Mouse (Mus musculus) midbrain, embryonic 15.5 days (tissue): ENCODE data around the gene Dmap1. TPM values are rescaled to one million over a fixed set of nuclear protein-coding genes. Genes with fewer than 3 reads are reported as not detected.

ENCODE experiments used
- ATAC-seq: fragments of 200-750 bp; cut with Nextera tagmentation; replicated peaks from 2 replicates; pipeline ENCODE4 v1.8.0; 2017; ENCODE audit warnings: moderate TSS enrichment
- H3K27ac ChIP-seq: fragments of 300-500 bp; sonication (generic); 2 replicates; pipeline ENCODE4 v1.5.1; 2015; ENCODE audit warnings: mild to moderate bottlenecking, inconsistent platforms
- H3K27me3 ChIP-seq: fragments of 300-500 bp; sonication (generic); replicated peaks from 2 replicates; pipeline ENCODE4 v1.6.1; 2015; ENCODE audit warnings: inconsistent platforms
- H3K36me3 ChIP-seq: fragments of 300-500 bp; sonication (generic); replicated peaks from 2 replicates; pipeline ENCODE4 v1.6.1; 2015; ENCODE audit warnings: inconsistent platforms
- H3K4me1 ChIP-seq: fragments of 300-500 bp; sonication (generic); 2 replicates; pipeline ENCODE4 v1.6.1; 2015; ENCODE audit warnings: inconsistent platforms
- H3K4me2 ChIP-seq: fragments of 300-500 bp; sonication (generic); 2 replicates; pipeline ENCODE4 v1.6.1; 2015; ENCODE audit warnings: inconsistent platforms, mild to moderate bottlenecking, moderate library complexity
- H3K4me3 ChIP-seq: fragments of 300-500 bp; sonication (generic); 2 replicates; pipeline ENCODE4 v1.5.1; 2015; ENCODE audit warnings: mild to moderate bottlenecking, inconsistent platforms
- H3K9ac ChIP-seq: fragments of 300-500 bp; sonication (generic); 2 replicates; pipeline ENCODE4 v1.6.1; 2015; ENCODE audit warnings: mild to moderate bottlenecking, inconsistent platforms
- H3K9me3 ChIP-seq: fragments of 300-500 bp; sonication (generic); 2 replicates; pipeline ENCODE4 v1.6.1; 2016; ENCODE audit warnings: inconsistent platforms
- WGBS: fragments of 180-500 bp; shearing (Covaris S2); methylation state at CpG from one replicate; pipeline ENCODE4 v1.1.7; 2015; ENCODE audit warnings: mixed read lengths; 5-methylcytosine and 5-hydroxymethylcytosine counted together
- polyA plus RNA-seq: library from polyadenylated mRNA; unstranded; fragments of >200 nt; fragmentation: Nextera tagmentation; extraction: Ambion mirVana; gene quantifications from 2 replicates; pipeline ENCODE4 v1.2.1, GENCODE M21; 2015

Gene Dmap1
- polyA plus RNA-seq, 1 experiment from 2014 or later, result 84.8 TPM

DNA sequence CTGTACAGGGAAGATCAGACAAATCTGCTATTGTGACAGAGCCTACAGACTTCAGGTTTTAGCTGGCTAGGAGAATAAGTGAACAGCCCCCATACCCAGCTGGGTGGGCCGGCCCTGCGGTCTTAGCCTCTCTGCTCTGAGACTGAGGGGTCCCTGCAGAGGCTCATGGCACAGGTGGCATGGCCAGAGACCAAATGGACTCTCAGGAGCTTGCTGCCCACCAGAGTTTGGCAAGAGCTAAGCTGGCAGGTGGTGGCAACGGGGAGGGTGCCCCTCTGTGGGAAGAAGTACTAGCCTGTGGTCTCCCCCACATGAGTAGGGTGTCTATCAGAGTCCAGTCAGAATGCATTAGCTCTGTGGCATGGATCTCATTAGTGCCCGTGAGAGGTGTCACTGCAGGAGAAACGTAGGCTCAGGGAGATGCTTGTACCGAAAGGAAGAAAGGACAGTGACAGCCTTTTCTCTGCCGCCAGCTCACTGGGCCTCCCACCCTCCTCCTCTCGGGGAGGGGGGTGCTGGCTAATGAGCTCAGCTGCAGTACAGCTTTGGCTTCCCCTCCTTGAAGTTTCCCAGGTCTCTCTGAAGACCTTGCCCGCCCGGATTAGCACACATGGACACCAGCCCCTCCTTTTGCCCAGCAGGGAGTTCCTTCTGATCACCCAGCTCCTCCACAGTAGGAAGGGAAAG lies 27.9 kb downstream of the Dmap1 start:
- 14% methylated on average over 10 of the region's 10 CpGs for WGBS
- peaks cover 68% of the 10 kb centered on the region for H3K4me1 ChIP-seq
- no peaks in the 10 kb centered on the region for H3K27me3 ChIP-seq
- H3K36me3 ChIP-seq, result no peaks in the 10 kb centered on the region
- no peaks in the 10 kb centered on the region for H3K9me3 ChIP-seq
- ATAC-seq, result peak; percentile 34; the same call in 1 of the 2 replicates
- no peak overlapping the region for H3K4me2 ChIP-seq
- no peak overlapping the region for H3K9ac ChIP-seq
- peak overlapping the region; percentile 67 for H3K27ac ChIP-seq
- no peak overlapping the region for H3K4me3 ChIP-seq

DNA sequence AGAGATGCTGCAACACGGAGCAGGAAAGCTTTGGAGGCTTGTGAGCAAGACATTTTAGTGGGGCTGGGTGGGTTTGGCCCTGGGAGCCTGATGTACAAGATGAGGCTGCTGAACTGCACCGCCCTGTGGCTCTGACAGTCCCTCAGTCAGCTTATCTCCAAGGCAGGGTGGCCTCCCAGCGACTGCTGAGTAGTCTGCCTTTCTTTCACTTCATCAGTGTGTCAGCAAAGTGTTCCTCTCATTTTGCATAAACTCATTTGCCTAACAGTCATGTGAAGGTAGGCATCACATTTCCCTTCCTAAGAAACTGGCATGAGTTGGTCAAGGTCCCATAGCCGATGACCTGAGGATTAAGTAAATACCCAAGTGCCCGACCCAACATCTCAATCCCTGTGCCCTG lies 29.3 kb downstream of the Dmap1 start:
- Histone ChIP-seq H3K9me3 (no peaks in the 10 kb centered on the region), H3K27me3 (no peaks in the 10 kb centered on the region), H3K4me2 (no peak overlapping the region), H3K4me1 (peaks cover 71% of the 10 kb centered on the region), H3K9ac (no peak overlapping the region), H3K36me3 (no peaks in the 10 kb centered on the region), H3K27ac (no peak overlapping the region), H3K4me3 (no peak overlapping the region)
- WGBS, result 44% methylated on average over 5 of the region's 5 CpGs
- no peak for ATAC-seq

DNA sequence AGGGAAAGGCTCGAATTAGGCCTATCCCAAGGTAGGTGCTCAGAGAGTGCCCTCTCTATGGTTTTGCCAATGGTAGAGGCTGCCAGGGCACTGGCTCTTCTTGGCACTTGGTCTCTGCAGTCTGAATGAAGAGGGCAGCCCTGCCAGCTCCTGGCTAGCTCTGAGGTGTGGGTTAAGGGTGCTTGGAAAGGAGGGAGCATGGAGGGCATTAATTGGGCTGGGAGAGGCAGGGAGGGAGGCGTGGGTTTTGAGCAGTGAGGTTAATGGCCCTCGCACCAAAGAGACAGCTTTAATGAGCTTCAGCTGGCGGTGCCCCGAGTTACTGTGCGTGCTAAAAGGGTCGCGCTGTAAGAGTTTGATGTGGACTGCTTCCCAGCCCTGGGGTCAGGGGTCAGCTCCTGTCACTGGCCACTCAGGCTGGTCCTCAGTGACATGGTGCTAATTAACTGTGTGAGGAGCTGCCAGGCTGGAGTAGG lies 30.4 kb downstream of the Dmap1 start:
- WGBS, result 23% methylated on average over 8 of the region's 8 CpGs
- Histone ChIP-seq H3K4me2 (no peak overlapping the region), H3K9ac (no peak overlapping the region), H3K27me3 (no peaks in the 10 kb centered on the region), H3K4me3 (no peak overlapping the region), H3K4me1 (peaks cover 71% of the 10 kb centered on the region), H3K9me3 (no peaks in the 10 kb centered on the region), H3K27ac (no peak overlapping the region), H3K36me3 (no peaks in the 10 kb centered on the region)
- peak; percentile 13; the same call in 1 of the 2 replicates for ATAC-seq

DNA sequence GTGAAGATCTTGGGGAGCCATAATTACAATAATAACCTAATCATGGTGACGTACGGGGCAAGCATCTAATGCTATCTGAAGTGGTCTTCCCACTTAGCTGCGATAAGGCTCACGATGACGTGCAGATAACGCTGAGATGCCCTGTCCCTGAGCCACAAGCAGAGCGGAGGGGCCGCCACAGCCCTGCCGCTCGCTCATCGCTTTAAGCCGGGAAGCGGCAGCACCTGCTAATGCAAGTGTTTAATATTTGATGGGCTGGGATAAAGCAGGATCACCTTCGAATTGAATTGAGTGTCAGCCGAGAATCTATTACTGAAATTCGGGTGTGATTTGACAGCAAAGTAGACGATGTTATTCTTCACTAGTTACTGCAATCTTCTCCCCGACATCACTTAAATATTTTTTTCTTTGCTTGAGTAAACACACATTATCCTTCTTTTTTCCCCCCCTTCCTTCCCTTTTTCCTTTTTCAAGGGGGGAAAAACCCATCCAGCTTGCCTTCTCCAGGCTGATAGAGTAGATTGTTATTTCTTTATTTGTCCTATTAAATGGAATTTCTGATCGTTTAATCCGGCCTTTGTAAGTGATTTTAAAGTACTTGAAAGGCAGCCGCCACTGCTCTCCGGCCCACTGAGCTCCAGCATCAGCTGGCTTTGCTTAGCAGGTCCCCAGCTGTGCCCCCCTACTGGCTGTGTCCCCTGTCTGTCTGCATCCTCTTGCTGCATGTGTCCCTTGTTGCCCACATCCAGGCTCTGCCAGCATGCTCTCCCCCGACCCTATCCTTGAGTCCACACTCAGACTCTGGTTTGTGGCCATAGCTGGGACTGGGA lies 34.9 kb downstream of the Dmap1 start:
- Histone ChIP-seq H3K27ac (peak overlapping the region; percentile 80), H3K36me3 (no peaks in the 10 kb centered on the region), H3K9ac (peak overlapping the region; percentile 3), H3K4me1 (peaks cover 71% of the 10 kb centered on the region), H3K9me3 (no peaks in the 10 kb centered on the region), H3K4me2 (peak overlapping the region; percentile 9; the same call in 1 of the 2 replicates), H3K27me3 (no peaks in the 10 kb centered on the region), H3K4me3 (no peak overlapping the region)
- WGBS, result 9% methylated on average over 23 of the region's 23 CpGs
- peak; percentile 43 for ATAC-seq

DNA sequence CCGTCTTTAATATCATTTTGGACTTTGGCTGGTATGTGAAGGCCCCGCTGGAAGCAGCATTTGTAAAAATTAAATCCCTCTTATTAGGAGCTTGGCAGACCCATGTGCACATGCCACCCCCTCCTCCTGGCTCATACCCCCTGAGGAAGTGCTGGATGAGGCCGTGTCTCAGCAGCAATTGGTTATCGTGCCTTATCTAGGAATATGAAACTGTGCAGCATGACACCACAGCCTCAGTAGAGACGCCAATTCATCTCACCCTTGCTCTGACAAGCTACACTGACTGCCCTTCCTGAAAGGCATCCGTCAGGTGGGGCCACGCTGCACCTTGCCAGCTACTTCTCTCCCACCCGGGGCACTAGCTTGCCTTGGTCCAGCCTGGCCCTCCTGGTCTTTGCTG lies 35.6 kb downstream of the Dmap1 start:
- ATAC-seq, result peak; percentile 25
- H3K9ac ChIP-seq, result peak overlapping the region; percentile 3; the same call in 1 of the 2 replicates

DNA sequence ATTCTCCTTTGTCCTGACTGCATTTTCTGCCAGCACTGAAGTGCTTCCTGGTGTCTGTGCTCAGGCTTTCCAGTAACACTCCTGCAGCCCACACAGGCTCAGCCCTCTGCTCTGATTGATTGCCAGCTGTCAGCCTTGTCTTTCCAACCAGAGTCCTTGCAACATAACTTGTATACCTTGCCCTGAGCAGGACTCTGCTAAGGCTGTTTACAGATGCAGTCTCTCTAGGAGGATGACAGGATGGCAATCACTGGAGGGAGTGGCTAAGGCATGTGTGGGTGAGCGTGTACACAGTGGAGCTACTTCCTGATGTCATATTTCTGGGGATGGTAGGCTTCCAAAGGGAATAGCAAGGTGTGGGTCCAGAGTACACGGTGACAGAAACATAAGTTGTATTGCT lies 36.2 kb downstream of the Dmap1 start:
- Histone ChIP-seq H3K9ac (no peak overlapping the region; the same call in 1 of the 2 replicates), H3K9me3 (no peaks in the 10 kb centered on the region), H3K4me3 (no peak overlapping the region), H3K27me3 (no peaks in the 10 kb centered on the region), H3K27ac (peak overlapping the region; percentile 80), H3K4me1 (peaks cover 64% of the 10 kb centered on the region), H3K4me2 (peak overlapping the region; percentile 35; the same call in 1 of the 2 replicates), H3K36me3 (no peaks in the 10 kb centered on the region)
- ATAC-seq, result peak; percentile 51
- 46% methylated on average over 2 of the region's 2 CpGs for WGBS

More for the DNA sequence above, 35.6 kb downstream of the Dmap1 start:
- Histone ChIP-seq H3K4me1 (peaks cover 65% of the 10 kb centered on the region), H3K4me3 (no peak overlapping the region), H3K4me2 (peak overlapping the region; percentile 9; the same call in 1 of the 2 replicates), H3K27me3 (no peaks in the 10 kb centered on the region), H3K36me3 (no peaks in the 10 kb centered on the region), H3K27ac (peak overlapping the region; percentile 80), H3K9me3 (no peaks in the 10 kb centered on the region)
- 24% methylated on average over 8 of the region's 8 CpGs for WGBS

DNA sequence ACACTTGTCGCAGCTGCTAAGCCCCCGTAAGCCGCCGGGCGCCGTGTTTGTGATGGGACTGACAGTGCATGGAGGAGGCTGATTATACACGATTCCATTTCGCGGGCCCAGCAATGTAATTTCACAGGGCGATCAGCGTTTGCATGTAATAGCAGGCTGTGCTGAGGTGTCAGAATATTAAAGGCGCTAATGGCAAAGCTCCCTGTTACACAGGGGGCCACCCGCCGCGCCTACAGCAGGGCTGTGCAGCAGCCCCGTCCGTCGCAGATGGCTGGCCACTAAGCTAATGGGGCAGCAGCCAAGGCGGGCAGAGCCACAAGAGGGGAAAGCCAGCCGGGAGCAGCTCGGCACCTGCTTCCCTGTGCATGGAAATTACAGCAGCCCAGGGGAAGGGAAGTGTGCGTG lies 37.0 kb downstream of the Dmap1 start:
- Histone ChIP-seq H3K9ac (peak overlapping the region; percentile 19; the same call in 1 of the 2 replicates), H3K4me3 (no peak overlapping the region), H3K4me1 (peaks cover 62% of the 10 kb centered on the region), H3K36me3 (no peaks in the 10 kb centered on the region), H3K27me3 (no peaks in the 10 kb centered on the region), H3K27ac (peak overlapping the region; percentile 80), H3K4me2 (peak overlapping the region; percentile 35), H3K9me3 (no peaks in the 10 kb centered on the region)
- peak; percentile 75 for ATAC-seq
- WGBS, result 6% methylated on average over 22 of the region's 22 CpGs

DNA sequence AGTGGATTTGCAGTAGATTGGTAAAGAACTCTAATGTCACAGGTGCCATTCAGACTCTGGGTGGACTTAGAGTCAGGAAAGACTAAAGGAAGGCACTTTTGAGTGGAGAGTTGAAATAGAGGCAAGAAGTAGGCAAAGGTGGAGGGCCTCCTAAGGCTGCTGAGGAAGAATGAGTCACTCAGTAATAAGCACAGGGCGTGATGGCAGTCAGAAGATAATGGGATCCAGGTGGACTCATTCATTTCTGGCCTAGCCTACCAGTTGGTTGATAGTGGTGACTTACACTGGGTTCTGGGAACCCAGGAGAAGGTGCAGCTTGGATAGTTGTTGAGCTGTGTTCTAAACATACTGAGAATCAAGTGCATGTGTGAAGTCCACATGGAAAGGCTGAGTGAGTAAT lies 40.3 kb downstream of the Dmap1 start:
- no peak overlapping the region for H3K27ac ChIP-seq
- no peak overlapping the region for H3K4me2 ChIP-seq
- H3K9ac ChIP-seq, result no peak overlapping the region
- no peaks in the 10 kb centered on the region for H3K36me3 ChIP-seq
- H3K27me3 ChIP-seq, result no peaks in the 10 kb centered on the region
- H3K9me3 ChIP-seq, result no peaks in the 10 kb centered on the region
- ATAC-seq, result no peak
- no peak overlapping the region for H3K4me3 ChIP-seq
- 97% methylated on average over 1 of the region's 1 CpGs for WGBS
- peaks cover 43% of the 10 kb centered on the region for H3K4me1 ChIP-seq

DNA sequence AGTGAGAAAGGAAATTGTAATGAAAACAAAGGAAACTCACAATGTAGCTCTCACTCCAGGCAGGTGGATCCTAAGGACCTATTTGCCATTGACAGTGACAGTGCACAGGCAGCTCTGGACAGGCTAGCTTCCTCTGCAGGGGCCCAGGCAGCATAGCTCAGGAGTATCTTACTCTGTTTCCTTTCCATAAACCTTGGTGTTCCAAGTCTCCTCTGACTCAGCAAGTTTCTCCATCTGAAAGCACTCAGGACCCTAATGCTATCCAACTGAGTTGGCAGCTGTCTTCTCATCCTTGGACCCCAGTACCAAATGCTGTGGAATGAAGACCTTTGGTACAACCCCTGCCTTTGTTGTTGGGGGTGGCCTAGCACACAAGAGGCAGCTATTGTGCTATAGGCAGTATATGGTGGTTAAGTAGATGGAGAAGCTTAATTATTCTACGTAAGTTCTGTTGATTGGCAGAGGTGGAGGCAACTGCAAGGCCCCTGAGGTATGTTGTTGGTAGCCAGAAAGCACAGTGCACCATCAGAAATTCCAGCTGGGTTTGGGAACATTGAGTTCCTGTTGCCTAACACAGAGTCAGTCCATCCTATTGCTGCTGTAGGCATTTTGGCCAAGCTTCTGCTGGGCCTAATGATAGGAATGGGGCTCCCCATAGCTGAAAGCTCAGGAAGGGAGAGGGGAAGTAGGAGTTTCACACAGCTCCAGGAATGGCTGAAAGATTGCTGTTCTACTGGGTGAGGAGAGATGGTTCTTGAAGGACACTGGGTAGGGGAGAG lies 41.0 kb downstream of the Dmap1 start:
- ATAC-seq, result no peak
- H3K27me3 ChIP-seq, result no peaks in the 10 kb centered on the region
- H3K27ac ChIP-seq, result no peak overlapping the region
- 85% methylated on average over 1 of the region's 1 CpGs for WGBS
- peaks cover 43% of the 10 kb centered on the region for H3K4me1 ChIP-seq
- no peaks in the 10 kb centered on the region for H3K36me3 ChIP-seq
- no peak overlapping the region for H3K9ac ChIP-seq
- H3K9me3 ChIP-seq, result no peaks in the 10 kb centered on the region
- no peak overlapping the region for H3K4me3 ChIP-seq
- H3K4me2 ChIP-seq, result no peak overlapping the region

DNA sequence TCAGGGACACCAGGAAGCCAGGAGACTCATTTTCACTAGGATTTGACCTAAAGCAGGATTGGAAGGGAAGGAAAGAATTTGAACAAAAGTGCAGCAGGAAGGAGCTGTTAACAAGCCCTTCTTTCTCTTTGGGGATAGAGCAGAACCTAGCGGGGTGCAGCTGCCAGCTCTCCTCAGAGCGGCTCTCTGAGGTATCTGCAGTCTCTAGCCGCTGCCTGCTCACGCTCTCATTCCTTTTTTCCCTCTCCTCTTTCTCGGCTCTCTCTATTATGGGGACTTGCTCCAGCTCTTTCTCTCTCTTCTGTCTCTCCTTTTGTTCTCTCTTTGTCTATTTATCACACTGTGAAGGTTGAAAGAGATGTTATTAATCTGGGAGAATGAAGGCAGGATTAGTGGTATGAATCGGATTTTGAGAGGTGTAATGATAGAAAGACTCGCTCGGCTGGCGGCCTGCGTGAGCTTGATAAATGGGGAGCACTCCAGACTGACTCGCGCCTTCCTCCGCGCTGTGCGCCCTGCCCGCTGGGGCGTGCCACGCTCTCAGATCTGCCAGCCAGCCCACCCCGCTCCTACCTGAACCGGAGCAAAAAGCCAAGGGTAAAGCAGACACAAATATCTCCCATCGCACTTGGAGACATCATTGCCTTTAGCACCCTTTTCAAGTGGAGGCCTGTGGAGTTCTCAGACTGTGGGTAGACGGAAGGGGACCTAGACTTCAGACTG lies 45.0 kb downstream of the Dmap1 start:
- Histone ChIP-seq H3K9me3 (no peaks in the 10 kb centered on the region), H3K27me3 (no peaks in the 10 kb centered on the region), H3K4me2 (peak overlapping the region; percentile 25), H3K27ac (peak overlapping the region; percentile 76), H3K36me3 (no peaks in the 10 kb centered on the region), H3K9ac (peak overlapping the region; percentile 26), H3K4me1 (peaks cover 22% of the 10 kb centered on the region), H3K4me3 (no peak overlapping the region)
- 17% methylated on average over 22 of the region's 22 CpGs for WGBS
- peak; percentile 72 for ATAC-seq

DNA sequence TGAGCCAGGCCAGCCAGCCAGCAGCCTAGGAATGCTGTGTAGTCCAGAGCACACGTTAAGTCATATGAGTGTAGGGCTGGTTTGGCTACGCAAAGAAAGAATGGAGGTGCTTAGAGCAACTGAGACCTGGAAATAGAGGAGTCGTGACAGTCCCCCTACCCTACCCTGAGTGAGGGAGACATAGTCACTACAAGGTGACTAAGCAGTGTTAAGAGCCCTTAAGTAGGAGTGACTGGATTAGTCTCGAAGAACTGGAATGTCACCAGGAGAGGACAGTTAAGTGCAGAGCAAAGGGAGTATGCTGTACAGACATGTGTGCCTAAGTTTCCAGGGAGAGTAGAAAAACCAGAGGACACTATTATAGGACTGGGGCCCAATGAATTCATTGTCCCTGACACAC lies 45.9 kb downstream of the Dmap1 start:
- 0 out of 2 replicates have a peak, but pooled peaks have one; percentile 17 for ATAC-seq
- WGBS, result 80% methylated on average over 4 of the region's 4 CpGs
- no peaks in the 10 kb centered on the region for H3K27me3 ChIP-seq
- no peak overlapping the region for H3K4me2 ChIP-seq
- no peak overlapping the region for H3K4me3 ChIP-seq
- no peaks in the 10 kb centered on the region for H3K36me3 ChIP-seq
- H3K27ac ChIP-seq, result peak overlapping the region; percentile 76
- H3K4me1 ChIP-seq, result peaks cover 22% of the 10 kb centered on the region
- no peaks in the 10 kb centered on the region for H3K9me3 ChIP-seq
- no peak overlapping the region for H3K9ac ChIP-seq
